Mouse (Mus musculus) G1E (cell line): ENCODE measurements around the gene Tnfrsf9. TPM values are rescaled to one million over a fixed set of nuclear protein-coding genes. Genes with fewer than 3 reads are reported as not detected.

ENCODE experiments used
- ATAC-seq: 2 replicates; pipeline ENCODE4 v1.8.0; 2016; ENCODE audit warnings: mild to moderate bottlenecking; ENCODE audit not compliant: insufficient number of reproducible peaks, poor library complexity, low FRiP score, severe bottlenecking; ENCODE audit errors: extremely low read depth
- DNase-seq: peaks from one replicate; pipeline ENCODE4 v3.0.0; 2012; ENCODE audit warnings: low spot score
- H3K27me3 ChIP-seq: 2 replicates; pipeline ENCODE4 v1.6.1; 2012; ENCODE audit warnings: mild to moderate bottlenecking, low read length, inconsistent platforms; ENCODE audit not compliant: insufficient read depth
- H3K36me3 ChIP-seq: replicated peaks from 2 replicates; pipeline ENCODE3; 2012; ENCODE audit warnings: mild to moderate bottlenecking, inconsistent platforms
- H3K4me1 ChIP-seq: 2 replicates; pipeline ENCODE4 v1.6.1; 2012; ENCODE audit warnings: low read depth, low read length, inconsistent platforms, mixed read lengths; ENCODE audit not compliant: insufficient read depth
- H3K4me3 ChIP-seq: 2 replicates; pipeline ENCODE4 v1.5.1; 2012; ENCODE audit warnings: low read depth, mild to moderate bottlenecking, inconsistent platforms, low read length, moderate library complexity, mixed read lengths
- H3K9me3 ChIP-seq: replicated peaks from 2 replicates; pipeline ENCODE4 v1.6.1; 2012; ENCODE audit warnings: inconsistent platforms
- CTCF ChIP-seq: IDR thresholded peaks from 2 replicates; pipeline ENCODE4 v1.5.1; 2012; ENCODE audit warnings: low read depth, low read length, inconsistent platforms, mixed read lengths
- GATA1 ChIP-seq: IDR thresholded peaks from 2 replicates; pipeline ENCODE4 v1.6.1; 2012; ENCODE audit warnings: borderline replicate concordance, low read length, inconsistent platforms, mixed read lengths
- GATA2 ChIP-seq: IDR thresholded peaks from 2 replicates; pipeline ENCODE4 v1.6.1; 2012; ENCODE audit warnings: low read depth, low read length, inconsistent platforms, borderline replicate concordance
- POLR2AphosphoS5 ChIP-seq: IDR thresholded peaks from 2 replicates; pipeline ENCODE4 v1.6.1; 2012; ENCODE audit warnings: low read depth, low read length, inconsistent platforms; ENCODE audit not compliant: insufficient replicate concordance
- TAL1 ChIP-seq: conservative IDR thresholded peaks from 2 replicates; pipeline ENCODE4 v1.6.1; 2012; ENCODE audit warnings: low read depth, low read length, inconsistent platforms, mixed read lengths
- polyA plus RNA-seq: library from polyadenylated mRNA; stranded (reverse); fragments of >175 nt; gene quantifications from 2 replicates; pipeline ENCODE4 v1.2.3, GENCODE M21; 2012
- total RNA-seq, 2 experiments: library from RNA; stranded (forward) in 1 of 2; stranded (reverse) in 1 of 2; fragments of 200-1000 nt in 1 of 2; fragments of >200 nt in 1 of 2; fragmentation: Nextera tagmentation in 1 of 2; gene quantifications; 2 replicates each; pipeline ENCODE4 v1.2.3; 2014 to 2017

The Tnfrsf9 gene
- total and polyA plus RNA-seq, 3 experiments: 0.47 to 20.2 (median 1.1) TPM

GRCm38 (mm10) chr4:150938063-150938452, 23.7 kb downstream of the Tnfrsf9 start:
- Histone ChIP-seq H3K36me3 (no peaks in the 10 kb centered on the region), H3K27me3 (peaks cover 24% of the 10 kb centered on the region), H3K4me3 (no peak overlapping the region), H3K9me3 (no peaks in the 10 kb centered on the region), H3K4me1 (peaks cover 8% of the 10 kb centered on the region)
- TF ChIP-seq GATA1 (no peak), CTCF (no peak), POLR2AphosphoS5 (no peak), GATA2 (no peak), TAL1 (no peak)
- no peak for ATAC-seq
- no peak for DNase-seq

GRCm38 (mm10) chr4:150939991-150940651, 25.8 kb downstream of the Tnfrsf9 start:
- no peak overlapping the region for H3K4me3 ChIP-seq
- H3K9me3 ChIP-seq: no peaks in the 10 kb centered on the region
- no peak for ATAC-seq
- H3K27me3 ChIP-seq: peaks cover 19% of the 10 kb centered on the region; the same call in 1 of the 2 replicates
- DNase-seq: no peak
- TF ChIP-seq GATA1 (no peak), POLR2AphosphoS5 (no peak), TAL1 (no peak), GATA2 (no peak), CTCF (no peak)
- peaks cover 8% of the 10 kb centered on the region for H3K4me1 ChIP-seq
- no peaks in the 10 kb centered on the region for H3K36me3 ChIP-seq

GRCm38 (mm10) chr4:150944707-150945106, 30.3 kb downstream of the Tnfrsf9 start:
- Histone ChIP-seq H3K4me1 (peaks cover 8% of the 10 kb centered on the region), H3K4me3 (no peak overlapping the region), H3K9me3 (no peaks in the 10 kb centered on the region), H3K36me3 (no peaks in the 10 kb centered on the region), H3K27me3 (peaks cover 21% of the 10 kb centered on the region)
- ATAC-seq (no peak), DNase-seq (no peak)
- TF ChIP-seq GATA1: no peak
- no peak for TF ChIP-seq TAL1
- TF ChIP-seq POLR2AphosphoS5: no peak
- TF ChIP-seq GATA2: no peak
- TF ChIP-seq CTCF: no peak

- Histone ChIP-seq H3K9me3 (no peaks in the 10 kb centered on the region), H3K4me3 (no peak overlapping the region), H3K27me3 (peaks cover 23% of the 10 kb centered on the region), H3K36me3 (no peaks in the 10 kb centered on the region), H3K4me1 (no peaks in the 10 kb centered on the region)
- ATAC-seq (no peak; the same call in 1 of the 2 replicates), DNase-seq (no peak)
- no peak for TF ChIP-seq POLR2AphosphoS5
- no peak for TF ChIP-seq GATA1
- no peak for TF ChIP-seq CTCF
- TF ChIP-seq GATA2: no peak
- no peak for TF ChIP-seq TAL1
Measured at GRCm38 (mm10) chr4:150950972-150951371, 36.6 kb downstream of the Tnfrsf9 start.

GRCm38 (mm10) chr4:150956369-150957105, 42.2 kb downstream of the Tnfrsf9 start:
- H3K9me3 ChIP-seq: no peaks in the 10 kb centered on the region
- peaks cover 14% of the 10 kb centered on the region for H3K27me3 ChIP-seq
- H3K36me3 ChIP-seq: no peaks in the 10 kb centered on the region
- DNase-seq (no peak), ATAC-seq (no peak)
- H3K4me3 ChIP-seq: no peak overlapping the region
- TF ChIP-seq POLR2AphosphoS5: no peak
- TF ChIP-seq GATA1: no peak
- no peak for TF ChIP-seq TAL1
- no peak for TF ChIP-seq CTCF
- no peak for TF ChIP-seq GATA2
- no peaks in the 10 kb centered on the region for H3K4me1 ChIP-seq

GRCm38 (mm10) chr4:150957106-150957458, 42.7 kb downstream of the Tnfrsf9 start:
- no peaks in the 10 kb centered on the region for H3K36me3 ChIP-seq
- DNase-seq (no peak), ATAC-seq (no peak)
- H3K27me3 ChIP-seq: peaks cover 14% of the 10 kb centered on the region
- no peak overlapping the region for H3K4me3 ChIP-seq
- TF ChIP-seq TAL1: no peak
- no peak for TF ChIP-seq POLR2AphosphoS5
- no peak for TF ChIP-seq CTCF
- no peak for TF ChIP-seq GATA1
- no peak for TF ChIP-seq GATA2
- H3K4me1 ChIP-seq: no peaks in the 10 kb centered on the region
- no peaks in the 10 kb centered on the region for H3K9me3 ChIP-seq
